Mouse (Mus musculus) hindbrain, embryonic 11.5 days (tissue): Measurements from ENCODE around the gene Mrpl36. TPM values are rescaled to one million over a fixed set of nuclear protein-coding genes. Genes with fewer than 3 reads are reported as not detected.

Experiments
- ATAC-seq: fragments of 200-750 bp; cut with Nextera tagmentation; 2 replicates; pipeline ENCODE4 v1.8.0; 2017; ENCODE audit warnings: mild to moderate bottlenecking, moderate TSS enrichment, moderate library complexity; ENCODE audit not compliant: low FRiP score
- DNase-seq: peaks from one replicate; pipeline ENCODE4 v3.0.0-alpha.2; 2015; ENCODE audit warnings: low spot score
- H3K27ac ChIP-seq: fragments of 300-500 bp; sonication (generic); 2 replicates; pipeline ENCODE4 v1.5.1; 2014; ENCODE audit warnings: mild to moderate bottlenecking, low read depth, low read length
- H3K27me3 ChIP-seq: fragments of 300-500 bp; sonication (generic); 2 replicates; pipeline ENCODE4 v1.6.1; 2014; ENCODE audit warnings: mild to moderate bottlenecking, low read length, moderate library complexity, mixed read lengths; ENCODE audit not compliant: control insufficient read depth, insufficient read depth
- H3K36me3 ChIP-seq: fragments of 300-500 bp; sonication (generic); 2 replicates; pipeline ENCODE4 v1.6.1; 2014; ENCODE audit warnings: mild to moderate bottlenecking, low read length, moderate library complexity, mixed read lengths; ENCODE audit not compliant: control insufficient read depth, insufficient read depth
- H3K4me1 ChIP-seq: fragments of 300-500 bp; sonication (generic); replicated peaks from 2 replicates; pipeline ENCODE4 v1.6.1; 2014; ENCODE audit warnings: low read length, mixed read lengths; ENCODE audit not compliant: control insufficient read depth, insufficient read depth
- H3K4me2 ChIP-seq: fragments of 300-500 bp; sonication (generic); replicated peaks from 2 replicates; pipeline ENCODE4 v1.6.1; 2014; ENCODE audit warnings: mild to moderate bottlenecking, low read depth, low read length
- H3K4me3 ChIP-seq: fragments of 300-500 bp; sonication (generic); 2 replicates; pipeline ENCODE4 v1.5.1; 2014; ENCODE audit warnings: low read depth, low read length
- H3K9ac ChIP-seq: fragments of 300-500 bp; sonication (generic); 2 replicates; pipeline ENCODE4 v1.6.1; 2014; ENCODE audit warnings: low read depth, low read length
- H3K9me3 ChIP-seq: fragments of 300-500 bp; sonication (generic); 2 replicates; pipeline ENCODE4 v1.6.1; 2016; ENCODE audit warnings: low read length; ENCODE audit not compliant: control insufficient read depth
- WGBS: fragments of 180-500 bp; shearing (Covaris S2); extraction: QIAGEN DNeasy Blood & Tissue Kit; methylation state at CpG from one replicate; pipeline ENCODE4 v1.1.7; 2014; 5-methylcytosine and 5-hydroxymethylcytosine counted together
- polyA plus RNA-seq: library from polyadenylated mRNA; unstranded; fragments of >200 nt; fragmentation: Nextera tagmentation; extraction: Ambion mirVana; gene quantifications from 2 replicates; pipeline ENCODE4 v1.2.1, GENCODE M21; 2014

The Mrpl36 gene
- polyA plus RNA-seq, 1 experiment from 2014 or later, result 125 TPM

DNA sequence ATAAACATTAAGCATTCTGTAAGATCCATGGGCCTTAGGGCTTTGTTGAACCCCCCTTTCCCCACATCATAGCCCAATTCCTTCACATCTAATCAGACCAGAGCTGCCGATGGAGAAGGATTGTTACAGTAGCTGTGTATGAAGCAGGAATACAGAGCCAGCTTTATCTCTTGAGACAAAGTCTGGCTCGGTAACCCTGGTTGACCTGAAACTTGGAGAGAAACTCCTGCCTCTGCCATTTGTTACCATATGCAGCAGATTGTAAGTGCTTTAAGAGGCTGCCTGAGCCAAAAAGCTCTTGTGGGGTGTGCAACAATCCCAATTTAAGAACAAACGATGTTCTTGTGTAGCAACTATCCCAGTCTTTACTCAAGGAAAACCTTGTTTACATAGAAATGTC, 3.4 kb downstream of the Mrpl36 start:
- 78% methylated on average over 3 of the region's 3 CpGs for WGBS

GRCm38 (mm10) chr13:73336753-73337152, 8.4 kb downstream of the Mrpl36 start:
- ATAC-seq (0 out of 2 replicates have a peak, but pooled peaks have one; percentile 19), DNase-seq (no peak)
- Histone ChIP-seq H3K4me2 (no peak overlapping the region), H3K36me3 (no peaks in the 10 kb centered on the region), H3K4me1 (peaks cover under 1% of the 10 kb centered on the region; the same call in 1 of the 2 replicates), H3K4me3 (no peak overlapping the region), H3K9ac (no peak overlapping the region), H3K27me3 (no peaks in the 10 kb centered on the region), H3K27ac (no peak overlapping the region), H3K9me3 (no peaks in the 10 kb centered on the region)
- WGBS, result 53% methylated on average over 7 of the region's 7 CpGs

More for the DNA sequence above, 3.4 kb downstream of the Mrpl36 start:
- Histone ChIP-seq H3K4me1 (peaks cover 5% of the 10 kb centered on the region; the same call in 1 of the 2 replicates), H3K27ac (no peak overlapping the region), H3K4me3 (peak overlapping the region; percentile 53), H3K9me3 (no peaks in the 10 kb centered on the region), H3K36me3 (no peaks in the 10 kb centered on the region), H3K9ac (peak overlapping the region; percentile 88), H3K4me2 (peak overlapping the region; percentile 90), H3K27me3 (no peaks in the 10 kb centered on the region)
- no peak for ATAC-seq
- DNase-seq, result no peak

DNA sequence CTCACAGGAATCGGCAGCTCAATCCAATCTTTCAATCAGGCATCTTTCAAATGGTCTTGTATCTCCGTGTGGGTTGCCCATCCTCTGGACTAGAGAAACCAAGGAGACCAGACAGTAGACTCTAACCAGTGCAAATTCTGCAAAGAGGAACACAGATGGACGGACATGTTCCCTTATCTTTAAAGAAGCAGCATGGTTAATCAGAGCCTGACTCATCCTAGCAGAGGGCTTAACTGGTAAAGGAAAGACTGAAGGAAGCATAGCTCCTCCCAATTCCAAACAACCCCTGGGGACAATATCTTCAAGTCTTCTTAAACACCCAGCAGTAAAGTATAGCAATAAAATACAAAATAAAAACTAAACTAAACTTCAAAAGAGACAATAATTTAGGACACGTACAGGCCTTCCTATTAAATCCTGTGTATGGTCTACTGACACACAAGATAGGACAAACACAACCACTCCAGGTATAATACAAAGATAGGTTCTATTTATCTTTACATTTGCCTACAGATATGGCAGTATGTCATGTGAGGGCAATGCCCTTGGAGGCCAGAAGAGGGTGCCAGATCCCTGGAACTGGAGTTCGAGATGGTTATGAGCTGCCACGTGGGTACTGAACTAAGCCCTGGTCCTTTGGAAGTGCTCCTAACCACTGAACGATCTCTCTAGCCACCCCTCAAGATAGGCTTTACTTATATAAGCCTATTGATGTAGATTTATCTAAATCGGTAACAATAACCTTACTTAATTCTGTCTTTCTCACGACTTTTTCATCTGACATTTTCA, 17.0 kb downstream of the Mrpl36 start:
- H3K4me1 ChIP-seq, result no peaks in the 10 kb centered on the region
- ATAC-seq (no peak), DNase-seq (no peak)
- H3K4me3 ChIP-seq, result no peak overlapping the region
- WGBS, result 78% methylated on average over 9 of the region's 9 CpGs
- no peak overlapping the region for H3K9ac ChIP-seq
- H3K36me3 ChIP-seq, result no peaks in the 10 kb centered on the region
- no peak overlapping the region for H3K4me2 ChIP-seq
- no peaks in the 10 kb centered on the region for H3K9me3 ChIP-seq
- no peaks in the 10 kb centered on the region for H3K27me3 ChIP-seq
- no peak overlapping the region for H3K27ac ChIP-seq

GRCm38 (mm10) chr13:73346131-73346530, 17.8 kb downstream of the Mrpl36 start:
- Histone ChIP-seq H3K27ac (no peak overlapping the region), H3K4me1 (no peaks in the 10 kb centered on the region), H3K4me2 (no peak overlapping the region), H3K27me3 (no peaks in the 10 kb centered on the region), H3K9me3 (no peaks in the 10 kb centered on the region), H3K36me3 (no peaks in the 10 kb centered on the region), H3K4me3 (no peak overlapping the region), H3K9ac (no peak overlapping the region)
- DNase-seq, result peak; percentile 25
- WGBS, result 54% methylated on average over 2 of the region's 2 CpGs
- ATAC-seq, result no peak

DNA sequence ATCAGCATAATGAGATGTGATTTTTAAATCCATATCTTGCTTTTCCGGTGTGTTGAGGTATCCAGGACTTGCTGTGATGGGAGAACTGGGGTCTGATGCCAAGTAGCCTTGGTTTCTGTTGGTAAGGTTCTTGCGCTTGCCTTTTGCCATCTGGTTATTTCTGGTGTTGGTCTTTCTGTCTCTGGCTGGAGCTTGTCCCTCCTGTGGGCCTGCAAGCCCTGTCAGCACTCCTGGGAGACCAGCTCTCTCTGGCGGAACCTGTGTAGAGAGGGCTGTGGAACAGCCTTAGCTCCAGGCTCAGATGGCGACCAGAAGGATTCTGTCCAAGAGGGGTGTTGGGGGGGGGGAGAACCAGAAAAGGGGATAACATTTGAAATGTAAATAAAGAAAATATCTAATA, 18.4 kb downstream of the Mrpl36 start:
- Histone ChIP-seq H3K9me3 (no peaks in the 10 kb centered on the region), H3K27me3 (no peaks in the 10 kb centered on the region), H3K4me1 (no peaks in the 10 kb centered on the region), H3K4me2 (no peak overlapping the region), H3K9ac (no peak overlapping the region), H3K4me3 (no peak overlapping the region), H3K27ac (no peak overlapping the region), H3K36me3 (no peaks in the 10 kb centered on the region)
- DNase-seq, result no peak
- ATAC-seq, result no peak
- WGBS, result 73% methylated on average over 4 of the region's 4 CpGs

DNA sequence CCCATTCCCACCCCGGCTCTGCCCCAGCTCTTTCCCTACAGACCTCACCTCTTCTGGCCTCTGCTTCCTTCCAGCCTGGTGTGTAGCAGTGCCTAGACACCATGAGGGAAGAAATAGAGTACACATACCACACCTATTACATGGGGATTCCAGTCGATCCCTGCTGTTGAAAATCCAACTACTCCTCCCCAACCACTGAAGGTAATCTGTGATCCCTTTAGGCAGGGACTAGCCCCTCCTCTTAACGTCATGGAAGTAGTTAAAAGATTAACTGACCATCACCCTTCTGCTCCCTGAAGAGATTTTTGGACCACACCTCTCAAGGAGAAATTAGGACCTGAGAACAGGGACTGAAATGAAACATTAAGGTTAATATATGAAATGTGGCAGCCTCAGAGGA, 18.9 kb downstream of the Mrpl36 start:
- Histone ChIP-seq H3K4me2 (no peak overlapping the region), H3K27ac (no peak overlapping the region), H3K4me3 (no peak overlapping the region), H3K9me3 (no peaks in the 10 kb centered on the region), H3K4me1 (no peaks in the 10 kb centered on the region), H3K36me3 (no peaks in the 10 kb centered on the region), H3K9ac (no peak overlapping the region), H3K27me3 (no peaks in the 10 kb centered on the region)
- DNase-seq (no peak), ATAC-seq (no peak)
- WGBS, result 72% methylated on average over 3 of the region's 3 CpGs

DNA sequence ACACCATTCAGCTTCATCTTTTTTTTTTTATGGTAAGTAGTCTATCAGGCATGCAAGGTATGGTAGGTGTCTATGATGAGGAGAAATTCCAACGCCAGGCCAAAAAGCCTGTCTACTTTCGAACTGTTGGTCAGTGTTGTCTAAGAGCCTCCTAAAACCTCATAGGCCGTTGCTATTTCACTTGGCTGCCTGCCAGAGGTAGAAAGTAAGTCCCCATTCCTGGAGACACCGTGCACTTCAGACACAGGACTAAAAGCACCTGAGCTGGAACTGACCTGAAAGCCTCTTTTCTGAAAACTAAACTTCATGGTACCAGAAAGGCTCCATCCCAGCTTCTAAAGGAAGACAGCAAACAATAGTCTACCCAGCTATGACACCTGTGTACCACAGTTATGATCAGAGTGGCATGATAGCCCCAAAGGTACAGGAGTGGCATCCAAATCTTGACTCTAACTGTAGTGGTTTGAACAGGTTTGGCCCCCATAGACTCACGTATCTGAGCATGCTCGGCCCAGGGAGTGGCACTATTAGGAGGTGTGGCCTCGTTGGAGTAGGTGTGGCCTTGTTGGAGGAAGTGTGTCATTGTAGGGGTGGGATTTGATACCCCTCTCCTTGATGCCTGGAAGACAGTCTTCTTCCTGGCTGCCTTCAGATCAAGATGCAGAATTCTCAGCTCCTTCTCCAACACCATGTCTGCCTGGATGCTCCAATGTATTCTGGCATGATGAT, 19.8 kb downstream of the Mrpl36 start:
- WGBS, result 87% methylated on average over 7 of the region's 7 CpGs
- no peak overlapping the region for H3K27ac ChIP-seq
- H3K36me3 ChIP-seq, result no peaks in the 10 kb centered on the region
- no peak overlapping the region for H3K4me3 ChIP-seq
- H3K9ac ChIP-seq, result no peak overlapping the region
- DNase-seq (no peak), ATAC-seq (no peak)
- no peaks in the 10 kb centered on the region for H3K27me3 ChIP-seq
- no peak overlapping the region for H3K4me2 ChIP-seq
- H3K9me3 ChIP-seq, result no peaks in the 10 kb centered on the region
- no peaks in the 10 kb centered on the region for H3K4me1 ChIP-seq

- H3K4me1 ChIP-seq, result no peaks in the 10 kb centered on the region
- H3K4me2 ChIP-seq, result no peak overlapping the region
- H3K9ac ChIP-seq, result no peak overlapping the region
- no peaks in the 10 kb centered on the region for H3K9me3 ChIP-seq
- 91% methylated on average over 9 of the region's 9 CpGs for WGBS
- H3K4me3 ChIP-seq, result no peak overlapping the region
- no peak overlapping the region for H3K27ac ChIP-seq
- ATAC-seq (no peak), DNase-seq (no peak)
- H3K27me3 ChIP-seq, result no peaks in the 10 kb centered on the region
- H3K36me3 ChIP-seq, result no peaks in the 10 kb centered on the region
Observed at GRCm38 (mm10) chr13:73350741-73351140, 22.4 kb downstream of the Mrpl36 start.

DNA sequence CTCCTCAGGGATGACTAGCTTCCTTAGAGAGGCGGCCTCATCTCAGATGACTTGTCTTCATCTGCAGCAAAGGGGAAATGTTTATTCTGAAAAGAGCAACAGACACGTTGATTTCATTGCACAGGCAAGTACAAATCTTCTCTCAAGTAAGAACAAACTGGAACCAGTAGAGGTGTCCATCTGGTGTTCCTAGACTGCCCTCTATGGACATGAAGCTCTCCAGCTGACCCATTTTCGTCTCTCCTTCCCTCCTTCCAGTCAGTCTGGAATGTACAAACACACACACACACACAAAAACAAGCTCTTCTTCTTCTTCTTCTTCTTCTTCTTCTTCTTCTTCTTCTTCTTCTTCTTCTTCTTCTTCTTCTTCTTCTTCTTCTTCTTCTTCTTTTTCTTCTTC, 23.6 kb downstream of the Mrpl36 start:
- no peak for DNase-seq
- 73% methylated on average over 3 of the region's 3 CpGs for WGBS
- no peak overlapping the region for H3K9ac ChIP-seq
- no peaks in the 10 kb centered on the region for H3K36me3 ChIP-seq
- no peak overlapping the region for H3K4me3 ChIP-seq
- H3K27ac ChIP-seq, result no peak overlapping the region
- H3K27me3 ChIP-seq, result no peaks in the 10 kb centered on the region
- no peaks in the 10 kb centered on the region for H3K4me1 ChIP-seq
- no peaks in the 10 kb centered on the region for H3K9me3 ChIP-seq
- no peak for ATAC-seq
- H3K4me2 ChIP-seq, result no peak overlapping the region
